Mouse (Mus musculus) bone marrow, adult 2 months (tissue): ENCODE results near the gene Bag3.

Source experiments
- CTCF ChIP-seq: fragments of 200-500 bp; IDR thresholded peaks from 2 replicates; pipeline ENCODE4 v1.5.1; 2011; ENCODE audit warnings: low read length, control low read depth; ENCODE audit not compliant: control insufficient read depth, insufficient read depth
- POLR2A ChIP-seq: fragments of 200-500 bp; IDR thresholded peaks from 2 replicates; pipeline ENCODE4 v1.6.1; 2011; ENCODE audit warnings: low read depth, mild to moderate bottlenecking, control low read depth, low read length, borderline replicate concordance; ENCODE audit not compliant: control insufficient read depth

DNA sequence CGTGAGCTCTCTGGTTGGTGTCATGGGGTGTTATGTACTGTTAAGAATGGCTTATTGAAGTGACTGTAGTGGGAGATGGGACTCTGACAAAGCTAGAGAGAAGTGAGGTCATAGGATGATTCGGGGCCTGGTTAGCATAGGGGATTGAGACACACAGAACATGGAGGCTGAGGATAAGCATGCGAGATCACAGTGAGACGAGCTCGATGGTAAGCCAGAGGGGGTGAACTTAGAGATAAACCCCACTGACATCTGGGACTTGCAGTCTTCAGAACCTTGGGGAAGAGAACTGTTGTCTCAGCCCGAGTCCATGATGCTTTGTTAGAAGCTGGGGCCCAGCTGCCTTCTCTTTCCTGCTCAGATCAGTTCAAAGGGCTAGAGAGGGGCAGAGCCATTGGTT, 56.9 kb downstream of the Bag3 start:
- no peak for TF ChIP-seq POLR2A
- no peak for TF ChIP-seq CTCF
